Mouse (Mus musculus) hindbrain, embryonic 15.5 days (tissue): ENCODE results near the gene Ptprd. TPM values are rescaled to one million over a fixed set of nuclear protein-coding genes. Genes with fewer than 3 reads are reported as not detected.

ENCODE experiments used
- ATAC-seq: fragments of 200-750 bp; cut with Nextera tagmentation; 2 replicates; pipeline ENCODE4 v1.8.0; 2017; ENCODE audit warnings: low read depth, moderate number of reproducible peaks, moderate TSS enrichment; ENCODE audit not compliant: low FRiP score
- H3K27ac ChIP-seq: fragments of 300-500 bp; sonication (generic); replicated peaks from 2 replicates; pipeline ENCODE4 v1.5.1; 2015; ENCODE audit warnings: mild to moderate bottlenecking, inconsistent platforms
- H3K27me3 ChIP-seq: fragments of 300-500 bp; sonication (generic); 2 replicates; pipeline ENCODE4 v1.6.1; 2015; ENCODE audit warnings: control low read depth, inconsistent platforms
- H3K36me3 ChIP-seq: fragments of 300-500 bp; sonication (generic); 2 replicates; pipeline ENCODE4 v1.6.1; 2015; ENCODE audit warnings: control low read depth, inconsistent platforms
- H3K4me1 ChIP-seq: fragments of 300-500 bp; sonication (generic); replicated peaks from 2 replicates; pipeline ENCODE4 v1.6.1; 2015; ENCODE audit warnings: control low read depth, inconsistent platforms
- H3K4me2 ChIP-seq: fragments of 300-500 bp; sonication (generic); 2 replicates; pipeline ENCODE4 v1.6.1; 2015; ENCODE audit warnings: moderate library complexity, mild to moderate bottlenecking, inconsistent platforms
- H3K4me3 ChIP-seq: fragments of 300-500 bp; sonication (generic); 2 replicates; pipeline ENCODE4 v1.5.1; 2015; ENCODE audit warnings: mild to moderate bottlenecking, inconsistent platforms
- H3K9ac ChIP-seq: fragments of 300-500 bp; sonication (generic); 2 replicates; pipeline ENCODE4 v1.6.1; 2015; ENCODE audit warnings: inconsistent platforms
- H3K9me3 ChIP-seq: fragments of 300-500 bp; sonication (generic); 2 replicates; pipeline ENCODE4 v1.6.1; 2016; ENCODE audit warnings: control low read depth, inconsistent platforms
- WGBS: fragments of 180-500 bp; shearing (Covaris S2); methylation state at CpG from one replicate; pipeline ENCODE4 v1.1.7; 2015; 5-methylcytosine and 5-hydroxymethylcytosine counted together
- polyA plus RNA-seq: library from polyadenylated mRNA; unstranded; fragments of >200 nt; fragmentation: Nextera tagmentation; extraction: Ambion mirVana; gene quantifications from 2 replicates; pipeline ENCODE4 v1.2.1, GENCODE M21; 2015

The Ptprd gene
- polyA plus RNA-seq, 1 experiment from 2014 or later: 78.2 TPM

GRCm38 (mm10) chr4:76425230-76425575 lies 1786.6 kb downstream of the Ptprd start:
- WGBS: 87% methylated on average over 2 of the region's 2 CpGs
- no peak overlapping the region for H3K9ac ChIP-seq
- H3K36me3 ChIP-seq: no peaks in the 10 kb centered on the region
- no peak overlapping the region for H3K4me2 ChIP-seq
- no peak overlapping the region for H3K4me3 ChIP-seq
- no peak overlapping the region for H3K27ac ChIP-seq
- no peaks in the 10 kb centered on the region for H3K9me3 ChIP-seq
- 0 out of 2 replicates have a peak, but pooled peaks cover 20% of the 10 kb centered on the region for H3K4me1 ChIP-seq
- no peaks in the 10 kb centered on the region for H3K27me3 ChIP-seq
- ATAC-seq: no peak

GRCm38 (mm10) chr4:76424324-76425229 lies 1787.2 kb downstream of the Ptprd start:
- Histone ChIP-seq H3K4me1 (0 out of 2 replicates have a peak, but pooled peaks cover 14% of the 10 kb centered on the region), H3K36me3 (no peaks in the 10 kb centered on the region), H3K4me2 (no peak overlapping the region), H3K27ac (no peak overlapping the region), H3K9me3 (no peaks in the 10 kb centered on the region), H3K9ac (no peak overlapping the region), H3K27me3 (no peaks in the 10 kb centered on the region), H3K4me3 (no peak overlapping the region)
- ATAC-seq: no peak
- 74% methylated on average over 9 of the region's 9 CpGs for WGBS

- H3K4me1 ChIP-seq: 0 out of 2 replicates have a peak, but pooled peaks cover 7% of the 10 kb centered on the region
- 96% methylated on average over 4 of the region's 4 CpGs for WGBS
- no peak overlapping the region for H3K4me2 ChIP-seq
- no peaks in the 10 kb centered on the region for H3K27me3 ChIP-seq
- H3K4me3 ChIP-seq: no peak overlapping the region
- H3K9me3 ChIP-seq: no peaks in the 10 kb centered on the region
- no peak for ATAC-seq
- no peak overlapping the region for H3K9ac ChIP-seq
- no peaks in the 10 kb centered on the region for H3K36me3 ChIP-seq
- H3K27ac ChIP-seq: no peak overlapping the region
These were observed 1789.6 kb downstream of the Ptprd start for GRCm38 (mm10) chr4:76422113-76422512.

GRCm38 (mm10) chr4:76419641-76420040 lies 1792.1 kb downstream of the Ptprd start:
- no peaks in the 10 kb centered on the region for H3K9me3 ChIP-seq
- WGBS: 63% methylated on average over 2 of the region's 2 CpGs

GRCm38 (mm10) chr4:76417676-76418075 lies 1794.1 kb downstream of the Ptprd start:
- no peaks in the 10 kb centered on the region for H3K36me3 ChIP-seq
- no peak overlapping the region for H3K9ac ChIP-seq
- H3K27ac ChIP-seq: no peak overlapping the region
- no peak overlapping the region for H3K4me2 ChIP-seq
- 97% methylated on average over 5 of the region's 5 CpGs for WGBS
- H3K4me1 ChIP-seq: no peaks in the 10 kb centered on the region; the same call in 1 of the 2 replicates
- no peak overlapping the region for H3K4me3 ChIP-seq
- ATAC-seq: no peak
- H3K9me3 ChIP-seq: no peaks in the 10 kb centered on the region
- H3K27me3 ChIP-seq: no peaks in the 10 kb centered on the region

More at GRCm38 (mm10) chr4:76419641-76420040, 1792.1 kb downstream of the Ptprd start:
- Histone ChIP-seq H3K4me1 (peaks cover 4% of the 10 kb centered on the region; the same call in 1 of the 2 replicates), H3K36me3 (no peaks in the 10 kb centered on the region), H3K27me3 (no peaks in the 10 kb centered on the region), H3K27ac (no peak overlapping the region), H3K9ac (no peak overlapping the region), H3K4me2 (no peak overlapping the region), H3K4me3 (no peak overlapping the region)
- ATAC-seq: no peak

GRCm38 (mm10) chr4:76415624-76416023 lies 1796.1 kb downstream of the Ptprd start:
- H3K9me3 ChIP-seq: no peaks in the 10 kb centered on the region
- no peak overlapping the region for H3K4me3 ChIP-seq
- H3K36me3 ChIP-seq: no peaks in the 10 kb centered on the region
- ATAC-seq: no peak
- no peak overlapping the region for H3K9ac ChIP-seq
- no peaks in the 10 kb centered on the region; the same call in 1 of the 2 replicates for H3K4me1 ChIP-seq
- H3K27ac ChIP-seq: no peak overlapping the region
- 69% methylated on average over 5 of the region's 5 CpGs for whole genome bisulfite sequencing
- no peaks in the 10 kb centered on the region for H3K27me3 ChIP-seq
- H3K4me2 ChIP-seq: no peak overlapping the region

GRCm38 (mm10) chr4:76414591-76414990 lies 1797.2 kb downstream of the Ptprd start:
- Histone ChIP-seq H3K27me3 (no peaks in the 10 kb centered on the region), H3K4me3 (no peak overlapping the region)
- no peak for ATAC-seq

GRCm38 (mm10) chr4:76410053-76410452 lies 1801.7 kb downstream of the Ptprd start:
- no peaks in the 10 kb centered on the region for H3K27me3 ChIP-seq
- no peaks in the 10 kb centered on the region for H3K36me3 ChIP-seq
- H3K4me2 ChIP-seq: no peak overlapping the region
- H3K9me3 ChIP-seq: no peaks in the 10 kb centered on the region
- no peak overlapping the region for H3K9ac ChIP-seq
- no peak overlapping the region for H3K27ac ChIP-seq
- peaks cover 17% of the 10 kb centered on the region for H3K4me1 ChIP-seq
- no peak for ATAC-seq
- WGBS: 17% methylated on average over 2 of the region's 2 CpGs
- no peak overlapping the region for H3K4me3 ChIP-seq

More at GRCm38 (mm10) chr4:76414591-76414990, 1797.2 kb downstream of the Ptprd start:
- Histone ChIP-seq H3K27ac (no peak overlapping the region), H3K4me2 (no peak overlapping the region), H3K9me3 (no peaks in the 10 kb centered on the region), H3K9ac (no peak overlapping the region), H3K4me1 (no peaks in the 10 kb centered on the region; the same call in 1 of the 2 replicates), H3K36me3 (no peaks in the 10 kb centered on the region)
- WGBS: 65% methylated on average over 4 of the region's 4 CpGs

- H3K9ac ChIP-seq: no peak overlapping the region
- H3K27ac ChIP-seq: no peak overlapping the region
- no peaks in the 10 kb centered on the region for H3K36me3 ChIP-seq
- WGBS: 53% methylated on average over 3 of the region's 3 CpGs
- no peak overlapping the region for H3K4me3 ChIP-seq
- peaks cover 17% of the 10 kb centered on the region for H3K4me1 ChIP-seq
- no peak overlapping the region for H3K4me2 ChIP-seq
- H3K27me3 ChIP-seq: no peaks in the 10 kb centered on the region
- ATAC-seq: no peak
- H3K9me3 ChIP-seq: no peaks in the 10 kb centered on the region
These were observed 1802.6 kb downstream of the Ptprd start for GRCm38 (mm10) chr4:76409159-76409558.

GRCm38 (mm10) chr4:76405862-76406454 lies 1805.8 kb downstream of the Ptprd start:
- 10% methylated on average over 5 of the region's 5 CpGs for WGBS
- Histone ChIP-seq H3K4me1 (peaks cover 17% of the 10 kb centered on the region), H3K4me2 (no peak overlapping the region), H3K9me3 (no peaks in the 10 kb centered on the region), H3K36me3 (no peaks in the 10 kb centered on the region), H3K4me3 (no peak overlapping the region), H3K27ac (peak overlapping the region; percentile 26; the same call in 1 of the 2 replicates), H3K9ac (no peak overlapping the region), H3K27me3 (no peaks in the 10 kb centered on the region)
- 0 out of 2 replicates have a peak, but pooled peaks have one; percentile 30 for ATAC-seq

GRCm38 (mm10) chr4:76403219-76403618 lies 1808.5 kb downstream of the Ptprd start:
- H3K4me3 ChIP-seq: no peak overlapping the region
- no peaks in the 10 kb centered on the region for H3K27me3 ChIP-seq
- H3K27ac ChIP-seq: no peak overlapping the region
- H3K9me3 ChIP-seq: no peaks in the 10 kb centered on the region
- peaks cover 17% of the 10 kb centered on the region for H3K4me1 ChIP-seq
- H3K36me3 ChIP-seq: no peaks in the 10 kb centered on the region
- WGBS: 92% methylated on average over 5 of the region's 5 CpGs
- no peak overlapping the region for H3K4me2 ChIP-seq
- no peak for ATAC-seq
- no peak overlapping the region for H3K9ac ChIP-seq

GRCm38 (mm10) chr4:76387887-76388286 lies 1823.9 kb downstream of the Ptprd start:
- ATAC-seq: no peak
- 82% methylated on average over 5 of the region's 5 CpGs for WGBS
- no peak overlapping the region for H3K27ac ChIP-seq
- H3K4me2 ChIP-seq: no peak overlapping the region
- peaks cover 7% of the 10 kb centered on the region for H3K4me1 ChIP-seq
- H3K4me3 ChIP-seq: no peak overlapping the region
- H3K9ac ChIP-seq: no peak overlapping the region
- no peaks in the 10 kb centered on the region for H3K27me3 ChIP-seq
- no peaks in the 10 kb centered on the region for H3K36me3 ChIP-seq
- H3K9me3 ChIP-seq: no peaks in the 10 kb centered on the region
